Mouse (Mus musculus) kidney, embryonic 15.5 days (tissue): Measurements from ENCODE around the gene Wdr48. TPM values are rescaled to one million over a fixed set of nuclear protein-coding genes. Genes with fewer than 3 reads are reported as not detected.

Experiments used
- ATAC-seq: fragments of 200-750 bp; cut with Nextera tagmentation; replicated peaks from 2 replicates; pipeline ENCODE4 v1.8.0; 2017; ENCODE audit warnings: moderate TSS enrichment; ENCODE audit not compliant: low FRiP score
- H3K27ac ChIP-seq: fragments of 300-500 bp; sonication (generic); 2 replicates; pipeline ENCODE4 v1.5.1; 2015; ENCODE audit warnings: mild to moderate bottlenecking, inconsistent platforms
- H3K27me3 ChIP-seq: fragments of 300-500 bp; sonication (generic); 2 replicates; pipeline ENCODE4 v1.6.1; 2015; ENCODE audit warnings: inconsistent platforms
- H3K36me3 ChIP-seq: fragments of 300-500 bp; sonication (generic); 2 replicates; pipeline ENCODE4 v1.6.1; 2015; ENCODE audit warnings: inconsistent platforms
- H3K4me1 ChIP-seq: fragments of 300-500 bp; sonication (generic); 2 replicates; pipeline ENCODE4 v1.6.1; 2015; ENCODE audit warnings: inconsistent platforms
- H3K4me2 ChIP-seq: fragments of 300-500 bp; sonication (generic); 2 replicates; pipeline ENCODE4 v1.6.1; 2015; ENCODE audit warnings: moderate library complexity, mild to moderate bottlenecking, inconsistent platforms
- H3K4me3 ChIP-seq: fragments of 300-500 bp; sonication (generic); replicated peaks from 2 replicates; pipeline ENCODE4 v1.5.1; 2015; ENCODE audit warnings: mild to moderate bottlenecking, inconsistent platforms
- H3K9ac ChIP-seq: fragments of 300-500 bp; sonication (generic); 2 replicates; pipeline ENCODE4 v1.6.1; 2015; ENCODE audit warnings: mild to moderate bottlenecking, inconsistent platforms
- H3K9me3 ChIP-seq: fragments of 300-500 bp; sonication (generic); replicated peaks from 2 replicates; pipeline ENCODE4 v1.6.1; 2016; ENCODE audit warnings: inconsistent platforms
- WGBS: fragments of 180-500 bp; shearing (Covaris S2); methylation state at CpG from one replicate; pipeline ENCODE4 v1.1.7; 2015; ENCODE audit warnings: mixed read lengths; 5-methylcytosine and 5-hydroxymethylcytosine counted together
- polyA plus RNA-seq: library from polyadenylated mRNA; unstranded; fragments of >200 nt; fragmentation: Nextera tagmentation; extraction: Ambion mirVana; gene quantifications from 2 replicates; pipeline ENCODE4 v1.2.1, GENCODE M21; 2015

The Wdr48 gene
- polyA plus RNA-seq, 1 experiment from 2014 or later, result 53.6 TPM

GRCm38 (mm10) chr9:119926497-119926896, 31.8 kb downstream of the Wdr48 start:
- Histone ChIP-seq H3K27me3 (no peaks in the 10 kb centered on the region), H3K4me1 (peaks cover 8% of the 10 kb centered on the region; the same call in 1 of the 2 replicates), H3K4me3 (no peak overlapping the region), H3K4me2 (no peak overlapping the region), H3K36me3 (peaks cover 95% of the 10 kb centered on the region), H3K9ac (no peak overlapping the region), H3K9me3 (no peaks in the 10 kb centered on the region; the same call in 1 of the 2 replicates), H3K27ac (peak overlapping the region; percentile 24)
- 66% methylated on average over 5 of the region's 5 CpGs for WGBS
- ATAC-seq, result no peak

GRCm38 (mm10) chr9:119932358-119932757, 37.7 kb downstream of the Wdr48 start:
- Histone ChIP-seq H3K9me3 (no peaks in the 10 kb centered on the region; the same call in 1 of the 2 replicates), H3K36me3 (peaks cover 55% of the 10 kb centered on the region), H3K4me2 (no peak overlapping the region), H3K9ac (no peak overlapping the region), H3K27me3 (no peaks in the 10 kb centered on the region), H3K4me3 (no peak overlapping the region), H3K27ac (no peak overlapping the region), H3K4me1 (peaks cover 12% of the 10 kb centered on the region)
- WGBS, result 84% methylated on average over 12 of the region's 12 CpGs
- no peak for ATAC-seq

- Histone ChIP-seq H3K27me3 (no peaks in the 10 kb centered on the region), H3K9me3 (no peaks in the 10 kb centered on the region; the same call in 1 of the 2 replicates), H3K4me3 (no peak overlapping the region), H3K9ac (no peak overlapping the region), H3K36me3 (peaks cover 42% of the 10 kb centered on the region), H3K4me2 (no peak overlapping the region), H3K27ac (no peak overlapping the region), H3K4me1 (peaks cover 20% of the 10 kb centered on the region)
- 96% methylated on average over 6 of the region's 6 CpGs for WGBS
- ATAC-seq, result no peak
Observed at GRCm38 (mm10) chr9:119933675-119934074, 39.0 kb downstream of the Wdr48 start.

GRCm38 (mm10) chr9:119937005-119937773, 42.5 kb downstream of the Wdr48 start, which contains the start of the genes Gorasp1 and Ttc21a:
Gene Gorasp1, minus strand, starts transcription at chr9:119937565.
Gene Ttc21a, plus strand, starts transcription at chr9:119937606.
- Histone ChIP-seq H3K9ac (peak within 1 kb of the TSS; percentile 86), H3K36me3 (peaks cover 9% of the 10 kb centered on the region; the same call in 1 of the 2 replicates)

GRCm38 (mm10) chr9:119938496-119938895, 43.8 kb downstream of the Wdr48 start:
- no peaks in the 10 kb centered on the region for H3K9me3 ChIP-seq
- 63% methylated on average over 4 of the region's 4 CpGs for WGBS
- H3K4me2 ChIP-seq, result no peak overlapping the region
- H3K27me3 ChIP-seq, result no peaks in the 10 kb centered on the region
- no peak for ATAC-seq
- H3K4me3 ChIP-seq, result no peak overlapping the region
- no peak overlapping the region for H3K27ac ChIP-seq
- no peak overlapping the region for H3K9ac ChIP-seq
- H3K36me3 ChIP-seq, result no peaks in the 10 kb centered on the region
- H3K4me1 ChIP-seq, result peaks cover 29% of the 10 kb centered on the region

More at GRCm38 (mm10) chr9:119937005-119937773, 42.5 kb downstream of the Wdr48 start, which contains the start of the genes Gorasp1 and Ttc21a:
- Histone ChIP-seq H3K9me3 (no peaks in the 10 kb centered on the region), H3K4me2 (peak within 1 kb of the TSS; percentile 90), H3K4me1 (peaks cover 29% of the 10 kb centered on the region), H3K4me3 (peak within 1 kb of the TSS; percentile 80), H3K27ac (peak within 1 kb of the TSS; percentile 86), H3K27me3 (no peaks in the 10 kb centered on the region)
- peak; percentile 96 for ATAC-seq
- 2% methylated on average over 40 of the region's 40 CpGs for WGBS

GRCm38 (mm10) chr9:119939646-119940045, 45.0 kb downstream of the Wdr48 start:
- H3K27ac ChIP-seq, result no peak overlapping the region
- H3K4me3 ChIP-seq, result no peak overlapping the region
- no peak for ATAC-seq
- no peak overlapping the region for H3K4me2 ChIP-seq
- 35% methylated on average over 10 of the region's 10 CpGs for WGBS
- peaks cover 29% of the 10 kb centered on the region for H3K4me1 ChIP-seq
- no peaks in the 10 kb centered on the region for H3K27me3 ChIP-seq
- H3K9ac ChIP-seq, result no peak overlapping the region
- no peaks in the 10 kb centered on the region for H3K36me3 ChIP-seq
- no peaks in the 10 kb centered on the region for H3K9me3 ChIP-seq

GRCm38 (mm10) chr9:119941407-119941806, 46.7 kb downstream of the Wdr48 start:
- Histone ChIP-seq H3K36me3 (no peaks in the 10 kb centered on the region), H3K27me3 (no peaks in the 10 kb centered on the region), H3K9me3 (no peaks in the 10 kb centered on the region), H3K4me2 (no peak overlapping the region), H3K4me3 (no peak overlapping the region), H3K9ac (no peak overlapping the region), H3K4me1 (peaks cover 22% of the 10 kb centered on the region), H3K27ac (no peak overlapping the region)
- no peak for ATAC-seq
- 75% methylated on average over 5 of the region's 5 CpGs for WGBS

- Histone ChIP-seq H3K9ac (no peak overlapping the region), H3K9me3 (no peaks in the 10 kb centered on the region), H3K4me2 (no peak overlapping the region), H3K36me3 (no peaks in the 10 kb centered on the region), H3K4me3 (no peak overlapping the region), H3K4me1 (peaks cover 18% of the 10 kb centered on the region), H3K27ac (no peak overlapping the region), H3K27me3 (no peaks in the 10 kb centered on the region)
- 86% methylated on average over 14 of the region's 14 CpGs for WGBS
- no peak for ATAC-seq
Observed at GRCm38 (mm10) chr9:119941861-119942260, 47.2 kb downstream of the Wdr48 start.

- no peak for ATAC-seq
- no peaks in the 10 kb centered on the region for H3K36me3 ChIP-seq
- no peak overlapping the region for H3K27ac ChIP-seq
- peaks cover 9% of the 10 kb centered on the region; the same call in 1 of the 2 replicates for H3K4me1 ChIP-seq
- H3K27me3 ChIP-seq, result no peaks in the 10 kb centered on the region
- H3K4me3 ChIP-seq, result no peak overlapping the region
- no peak overlapping the region for H3K4me2 ChIP-seq
- no peaks in the 10 kb centered on the region for H3K9me3 ChIP-seq
- no peak overlapping the region for H3K9ac ChIP-seq
- 88% methylated on average over 1 of the region's 1 CpGs for WGBS
Observed at GRCm38 (mm10) chr9:119943326-119943725, 48.6 kb downstream of the Wdr48 start.

GRCm38 (mm10) chr9:119945173-119945900, 50.7 kb downstream of the Wdr48 start:
- Histone ChIP-seq H3K27me3 (no peaks in the 10 kb centered on the region), H3K9ac (no peak overlapping the region), H3K9me3 (no peaks in the 10 kb centered on the region), H3K4me3 (no peak overlapping the region), H3K4me1 (peaks cover 6% of the 10 kb centered on the region; the same call in 1 of the 2 replicates), H3K4me2 (no peak overlapping the region), H3K36me3 (no peaks in the 10 kb centered on the region), H3K27ac (no peak overlapping the region)
- no peak for ATAC-seq
- WGBS, result 79% methylated on average over 12 of the region's 12 CpGs

- Histone ChIP-seq H3K27ac (no peak overlapping the region), H3K9ac (no peak overlapping the region), H3K36me3 (no peaks in the 10 kb centered on the region), H3K4me2 (no peak overlapping the region), H3K9me3 (no peaks in the 10 kb centered on the region), H3K4me1 (peaks cover 12% of the 10 kb centered on the region; the same call in 1 of the 2 replicates), H3K27me3 (no peaks in the 10 kb centered on the region), H3K4me3 (no peak overlapping the region)
- no peak for ATAC-seq
- 26% methylated on average over 3 of the region's 3 CpGs for WGBS
Observed at GRCm38 (mm10) chr9:119948804-119949203, 54.1 kb downstream of the Wdr48 start.

GRCm38 (mm10) chr9:119950434-119950833, 55.8 kb downstream of the Wdr48 start:
- Histone ChIP-seq H3K4me2 (no peak overlapping the region), H3K36me3 (no peaks in the 10 kb centered on the region), H3K27ac (no peak overlapping the region), H3K9me3 (no peaks in the 10 kb centered on the region), H3K9ac (no peak overlapping the region), H3K4me1 (peaks cover 12% of the 10 kb centered on the region; the same call in 1 of the 2 replicates), H3K27me3 (no peaks in the 10 kb centered on the region), H3K4me3 (no peak overlapping the region)
- WGBS, result 26% methylated on average over 6 of the region's 6 CpGs
- peak; percentile 58; the same call in 1 of the 2 replicates for ATAC-seq
